In the genomic region with DNA sequence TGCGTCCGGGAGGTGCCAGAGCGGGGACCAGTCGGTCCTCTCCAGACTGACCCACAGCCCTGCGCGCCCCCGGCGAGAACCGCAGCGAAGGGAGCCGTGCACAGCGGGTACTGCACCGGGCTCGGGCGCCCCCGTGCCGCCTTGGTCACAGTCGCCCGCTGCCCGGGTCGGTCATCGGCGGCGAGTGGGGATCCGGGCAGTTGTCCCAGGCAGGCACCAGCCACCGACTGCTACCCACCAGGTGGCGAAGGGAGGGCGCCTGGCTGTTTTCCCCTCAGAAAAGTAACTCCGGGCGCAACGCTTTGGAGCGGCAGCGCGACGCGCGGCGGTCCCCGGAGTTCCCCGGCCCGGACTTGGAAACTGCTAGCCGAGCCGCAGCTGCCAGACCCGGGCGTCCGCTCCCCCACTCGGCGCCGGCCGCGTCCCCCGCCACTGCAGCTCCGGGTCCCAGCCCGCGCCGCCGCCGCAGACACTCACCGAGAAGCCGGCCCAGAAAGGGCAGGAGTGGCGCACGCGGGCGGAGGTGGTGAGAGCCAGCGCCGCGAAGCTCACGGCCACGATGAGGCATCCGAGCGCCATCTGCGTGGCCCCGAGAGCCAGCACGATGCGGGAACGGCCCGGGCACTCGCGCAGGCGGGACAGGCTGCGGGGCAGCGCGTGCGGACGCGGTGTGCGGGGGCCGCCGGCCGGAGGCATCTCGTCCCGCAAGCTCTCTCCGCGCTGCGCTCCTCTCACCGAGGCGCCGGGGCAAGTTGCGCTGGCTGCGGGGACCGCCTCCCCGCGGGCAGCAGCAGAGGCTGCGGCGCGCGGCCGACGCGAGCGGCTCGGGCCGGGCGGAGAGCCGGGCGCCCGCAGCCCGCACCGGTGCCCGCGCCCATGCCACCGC, we compare ENCODE assay signal across 9 mouse cellular contexts. TPM values are rescaled to one million over a fixed set of nuclear protein-coding genes. Genes with fewer than 3 reads are reported as not detected.
DNase-seq lines count a peak whose midpoint lies in the region; ATAC-seq and TF ChIP-seq lines count a peak whose summit lies in the region.
"Had no signal": no experiment of that assay in that cellular context is flagged by ENCODE, and none has a peak within 500 bp of the region (broad histone marks: within the 10 kb centered on the region; RNA-seq: fewer than 3 reads in every experiment).

No protein-coding gene starts in this region.

- WGBS in embryonic facial prominence, embryonic 13.5 days, result under 1% methylated on average over 105 of the region's 122 CpGs
- WGBS in midbrain, embryonic 12.5 days, result under 1% methylated on average over 100 of the region's 122 CpGs

- H3K9me3 ChIP-seq in embryonic facial prominence, embryonic 13.5 days, result no peaks in the 10 kb centered on the region
- H3K9me3 ChIP-seq in midbrain, embryonic 12.5 days, result no peaks in the 10 kb centered on the region

- ATAC-seq in embryonic facial prominence, embryonic 13.5 days (ENCODE audit: insufficient number of reproducible peaks, insufficient read depth, low FRiP score, low TSS enrichment, low read depth), result 0 out of 2 replicates have a peak, but pooled peaks have one; percentile 33
- ATAC-seq in midbrain, embryonic 12.5 days (ENCODE audit: low FRiP score, low read depth), result peak; percentile 88

- DNase-seq in adrenal gland, postnatal 10 days, result peak; percentile 51
- DNase-seq in adrenal gland, postnatal 4 days (ENCODE audit: low spot score in 2 of 2), result no peak
- DNase-seq in adrenal gland, postnatal 14 days, result peak; percentile 43
- peak; percentile 26 for DNase-seq in heart, postnatal 4 days
- peak; percentile 40 to 57 for DNase-seq in left cerebral cortex, postnatal 14 days (ENCODE audit: low spot score in 2 of 2)

- H3K4me1 ChIP-seq in embryonic facial prominence, embryonic 13.5 days, result peaks cover 6% of the 10 kb centered on the region; the same call in 1 of the 2 replicates
- peaks cover 17% of the 10 kb centered on the region; the same call in 1 of the 2 replicates for H3K4me1 ChIP-seq in midbrain, embryonic 12.5 days
- H3K4me1 ChIP-seq in testis, adult 2 months (ENCODE audit: control insufficient read depth, insufficient read depth, low read length), result peaks cover 13% of the 10 kb centered on the region

- peaks cover 65% of the 10 kb centered on the region for H3K27me3 ChIP-seq in embryonic facial prominence, embryonic 13.5 days
- peaks cover 48% of the 10 kb centered on the region for H3K27me3 ChIP-seq in midbrain, embryonic 12.5 days
- no peaks in the 10 kb centered on the region for H3K27me3 ChIP-seq in testis, adult 2 months (ENCODE audit: control insufficient read depth, insufficient read depth, low read length)

- peak overlapping the region; percentile 66 for H3K4me3 ChIP-seq in embryonic facial prominence, embryonic 13.5 days
- peak overlapping the region; percentile 69 for H3K4me3 ChIP-seq in midbrain, embryonic 12.5 days
- H3K4me3 ChIP-seq in testis, adult 2 months (ENCODE audit: control insufficient read depth, low read depth, low read length), result peak overlapping the region; percentile 76
- H3K4me3 ChIP-seq: erythroblast, embryonic 14.5 days had no signal

- peak overlapping the region; percentile 22; the same call in 1 of the 2 replicates for H3K27ac ChIP-seq in embryonic facial prominence, embryonic 13.5 days
- H3K27ac ChIP-seq in midbrain, embryonic 12.5 days (replicated peaks), result peak overlapping the region; percentile 84
- no peak overlapping the region for H3K27ac ChIP-seq in testis, adult 2 months (ENCODE audit: control insufficient read depth, insufficient read depth, low read depth, low read length)

- intact Hi-C loops in left cerebral cortex, postnatal 14 days (cut with DNase I), result loop anchor here (5.0 to 10.0 kb wide), 3 partner anchors 54 to 281 kb away; a partner anchor contains a TSS

- no peak for TF ChIP-seq POLR2A in testis, adult 2 months (IDR thresholded peaks at IDR 0.05; ENCODE audit: control insufficient read depth, low read depth, low read length)

- peak overlapping the region; percentile 97 for H3K4me2 ChIP-seq in embryonic facial prominence, embryonic 13.5 days
- peak overlapping the region; percentile 97 for H3K4me2 ChIP-seq in midbrain, embryonic 12.5 days (replicated peaks)

- no peaks in the 10 kb centered on the region for H3K36me3 ChIP-seq in embryonic facial prominence, embryonic 13.5 days
- H3K36me3 ChIP-seq in midbrain, embryonic 12.5 days, result no peaks in the 10 kb centered on the region
- H3K36me3 ChIP-seq in testis, adult 2 months (ENCODE audit: control insufficient read depth, insufficient read depth, low read length), result no peaks in the 10 kb centered on the region

- peak overlapping the region; percentile 81 for H3K9ac ChIP-seq in embryonic facial prominence, embryonic 13.5 days
- peak overlapping the region; percentile 72 for H3K9ac ChIP-seq in midbrain, embryonic 12.5 days (replicated peaks)

- TF ChIP-seq CTCF in testis, adult 2 months (IDR thresholded peaks at IDR 0.05; ENCODE audit: control insufficient read depth, insufficient read depth, insufficient replicate concordance, low read depth, low read length), result no peak

RNA-seq across cellular contexts. Expression of a gene that starts 0.5 kb away (rescaled TPM):
- total RNA-seq in adrenal gland, postnatal 10 days (2021), result 1 to 10 TPM in 1 of 2 experiments, under 1 TPM in 1; 0.60 to 1.2 TPM
- total RNA-seq in adrenal gland, postnatal 4 days (2021), result 1 to 10 TPM in 1 of 2 experiments, under 1 TPM in 1; 0.84 to 1.2 TPM
- 0.41 and 0.86 TPM in 2 replicates for total RNA-seq in adrenal gland, postnatal 14 days (2021)
- polyA plus RNA-seq in embryonic facial prominence, embryonic 13.5 days (2015; fragmentation: Nextera tagmentation; extraction: Ambion mirVana), result 3.5 TPM in 2 replicates
- total RNA-seq in heart, postnatal 4 days (2021), result under 1 TPM; 0.09 to 0.14 TPM
- total RNA-seq in left cerebral cortex, postnatal 14 days (2021), result 10 to 100 TPM; 58.1 to 61.7 TPM
- polyA plus RNA-seq in midbrain, embryonic 12.5 days (2016; fragmentation: Nextera tagmentation; extraction: Ambion mirVana), result 4.4 and 5.1 TPM in 2 replicates
- polyA plus RNA-seq in testis, adult 2 months (2012; rRNA removed), result 1.1 and 1.5 TPM in 2 replicates
- polyA plus RNA-seq: erythroblast, embryonic 14.5 days had no signal

Comparison
In these comparisons a context has a peak if more than half of its experiments do, and no peak if none do; other contexts are left out.
1. DNase-seq: peak in adrenal gland, postnatal 10 days (single experiment), adrenal gland, postnatal 14 days (single experiment), heart, postnatal 4 days (single experiment) and left cerebral cortex, postnatal 14 days (2 of 2); none in adrenal gland, postnatal 4 days (0 of 2).
2. RNA of a gene that starts 0.5 kb away (total RNA-seq): 58.1 to 61.7 TPM in left cerebral cortex, postnatal 14 days; 0.84 to 1.2 TPM in adrenal gland, postnatal 4 days, 0.60 to 1.2 TPM in adrenal gland, postnatal 10 days, 0.41 to 0.86 TPM in adrenal gland, postnatal 14 days and 0.09 to 0.14 TPM in heart, postnatal 4 days; every median in the first group is over 10 times any median in the second.
3. Peak in every context shown above with its lines, with median percentiles within 50 percentile points of each other: H3K4me3 ChIP-seq.